Mouse (Mus musculus) erythroblast, embryonic 14.5 days (primary cell): ENCODE results near the gene Kng2.

Experiments
- GATA1 ChIP-seq: IDR thresholded peaks from 2 replicates; pipeline ENCODE4 v1.6.1; 2012; ENCODE audit warnings: low read length, inconsistent platforms, mixed read lengths
- TAL1 ChIP-seq: IDR thresholded peaks from 3 replicates; pipeline ENCODE4 v1.6.1; 2012; ENCODE audit warnings: low read length, inconsistent platforms, mixed read lengths

GRCm38 (mm10) chr16:22962256-22962655 lies 67.0 kb downstream of the Kng2 start:
- TF ChIP-seq TAL1 (no peak), GATA1 (no peak)
